ENCODE assay signal across 8 mouse cellular contexts in the genomic region with DNA sequence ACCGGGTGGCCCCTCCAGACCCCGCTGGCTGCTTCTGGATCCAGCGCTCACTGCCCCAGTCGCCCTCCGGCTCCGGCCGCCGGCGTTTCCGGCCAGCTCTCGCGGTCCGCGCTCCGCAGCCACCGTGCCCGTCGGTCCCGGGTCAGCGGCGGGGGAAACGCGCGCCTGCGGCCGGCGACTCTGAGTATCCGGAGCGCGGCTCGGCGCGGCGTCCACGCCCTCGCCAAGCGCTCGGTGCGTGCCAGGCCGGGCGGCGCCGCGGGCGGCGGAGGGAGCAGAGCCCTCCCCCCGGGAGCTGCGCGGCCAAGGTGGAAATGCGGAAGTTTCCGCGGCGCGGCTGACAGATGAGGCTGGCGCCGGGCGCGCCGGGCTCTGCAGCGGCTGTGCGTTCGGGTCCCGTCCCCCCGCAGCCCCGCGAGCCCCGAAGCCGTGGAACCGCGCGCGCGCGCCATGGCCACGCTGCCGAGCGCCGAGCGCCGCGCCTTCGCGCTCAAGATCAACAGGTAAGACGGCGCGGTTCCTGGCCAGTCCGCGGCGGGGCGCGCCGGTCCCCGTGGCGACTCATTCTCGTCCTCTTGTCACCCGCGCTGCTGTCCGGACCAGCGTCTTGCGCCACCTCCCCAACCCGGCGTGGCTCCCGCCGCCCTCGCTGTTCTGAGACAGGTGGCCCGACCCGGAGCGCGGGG. TPM values are rescaled to one million over a fixed set of nuclear protein-coding genes. Genes with fewer than 3 reads are reported as not detected.
DNase-seq lines count a peak whose midpoint lies in the region; ATAC-seq and TF ChIP-seq lines count a peak whose summit lies in the region.

A gene (plus strand): TSS at position 334 of the 686 bp plus-strand sequence.

- peak within 1 kb of the TSS; percentile 66 for H3K9ac ChIP-seq in embryonic facial prominence, embryonic 14.5 days (ENCODE audit: low read depth, low read length)
- peak within 1 kb of the TSS; percentile 50 for H3K9ac ChIP-seq in limb, embryonic 15.5 days
- peak within 1 kb of the TSS; percentile 34 for H3K9ac ChIP-seq in midbrain, embryonic 15.5 days

- no peak within 1 kb of the TSS for H3K27ac ChIP-seq in cerebellum, adult 2 months (ENCODE audit: insufficient read depth, low read length)
- H3K27ac ChIP-seq in embryonic facial prominence, embryonic 14.5 days (replicated peaks; ENCODE audit: low read depth, low read length), result no peak within 1 kb of the TSS
- 0 out of 2 replicates have a peak within 1 kb of the TSS, but pooled peaks have one; percentile 43 for H3K27ac ChIP-seq in limb, embryonic 15.5 days
- no peak within 1 kb of the TSS for H3K27ac ChIP-seq in midbrain, embryonic 15.5 days
- H3K27ac ChIP-seq in spleen, adult 2 months (ENCODE audit: insufficient read depth, low read length), result peak within 1 kb of the TSS; percentile 81

- no peak within 1 kb of the TSS for H3K4me3 ChIP-seq in cerebellum, adult 2 months (replicated peaks; ENCODE audit: insufficient read depth, low read depth, low read length)
- peak within 1 kb of the TSS; percentile 67 for H3K4me3 ChIP-seq in embryonic facial prominence, embryonic 14.5 days (ENCODE audit: low read depth, low read length)
- peak within 1 kb of the TSS; percentile 69 for H3K4me3 ChIP-seq in limb, embryonic 15.5 days
- peak within 1 kb of the TSS; percentile 70 for H3K4me3 ChIP-seq in midbrain, embryonic 15.5 days
- H3K4me3 ChIP-seq in spleen, adult 2 months (ENCODE audit: extremely low read depth, insufficient read depth, insufficient read length), result peak within 1 kb of the TSS; percentile 75

- DNase-seq in cerebellum, adult 2 months, result peak; percentile 31 to 37
- DNase-seq in cerebellum, adult 8-10 months, result no peak
- DNase-seq in embryonic facial prominence, embryonic 14.5 days (ENCODE audit: low spot score), result peak; percentile 62
- DNase-seq in heart, adult 9 months (ENCODE audit: low spot score in 2 of 2), result peak; percentile 67 to 72
- DNase-seq in kidney, adult 8-10 months, result peak; percentile 77 to 80
- peak; percentile 28 to 70 for DNase-seq in spleen, adult 2 months (ENCODE audit: low read depth in 1 of 2, low spot score in 2 of 2)

- H3K27me3 ChIP-seq in cerebellum, adult 2 months (ENCODE audit: control insufficient read depth, insufficient read depth, low read length), result no peaks in the 10 kb centered on the region; the same call in 1 of the 2 replicates
- H3K27me3 ChIP-seq in embryonic facial prominence, embryonic 14.5 days (replicated peaks; ENCODE audit: control insufficient read depth, insufficient read depth, low read length), result peaks cover 66% of the 10 kb centered on the region
- peaks cover 40% of the 10 kb centered on the region for H3K27me3 ChIP-seq in limb, embryonic 15.5 days
- peaks cover 60% of the 10 kb centered on the region for H3K27me3 ChIP-seq in midbrain, embryonic 15.5 days (replicated peaks)
- no peaks in the 10 kb centered on the region; the same call in 1 of the 2 replicates for H3K27me3 ChIP-seq in spleen, adult 2 months (ENCODE audit: control insufficient read depth, insufficient read depth, low read length)

- peak within 1 kb of the TSS; percentile 98 for H3K4me2 ChIP-seq in embryonic facial prominence, embryonic 14.5 days (ENCODE audit: low read depth, low read length)
- peak within 1 kb of the TSS; percentile 97 for H3K4me2 ChIP-seq in limb, embryonic 15.5 days
- H3K4me2 ChIP-seq in midbrain, embryonic 15.5 days, result peak within 1 kb of the TSS; percentile 100

- no peaks in the 10 kb centered on the region for H3K36me3 ChIP-seq in embryonic facial prominence, embryonic 14.5 days (ENCODE audit: control insufficient read depth, insufficient read depth, low read length)
- no peaks in the 10 kb centered on the region for H3K36me3 ChIP-seq in limb, embryonic 15.5 days
- no peaks in the 10 kb centered on the region for H3K36me3 ChIP-seq in midbrain, embryonic 15.5 days (replicated peaks)
- H3K36me3 ChIP-seq in spleen, adult 2 months (ENCODE audit: control insufficient read depth, insufficient read depth, low read length), result no peaks in the 10 kb centered on the region

- H3K4me1 ChIP-seq in cerebellum, adult 2 months (ENCODE audit: control insufficient read depth, insufficient read depth, low read length), result no peaks in the 10 kb centered on the region
- no peaks in the 10 kb centered on the region for H3K4me1 ChIP-seq in embryonic facial prominence, embryonic 14.5 days (ENCODE audit: control insufficient read depth, insufficient read depth, low read length)
- peaks cover 14% of the 10 kb centered on the region for H3K4me1 ChIP-seq in limb, embryonic 15.5 days
- peaks cover 13% of the 10 kb centered on the region for H3K4me1 ChIP-seq in midbrain, embryonic 15.5 days
- peaks cover 12% of the 10 kb centered on the region for H3K4me1 ChIP-seq in spleen, adult 2 months (ENCODE audit: control insufficient read depth, insufficient read depth, insufficient read length)

- no peak for TF ChIP-seq CTCF in cerebellum, adult 2 months (IDR thresholded peaks at IDR 0.05; ENCODE audit: borderline replicate concordance, insufficient read depth, low read depth, low read length)
- 0 out of 2 replicates have a peak, but pooled peaks have one; percentile 6 for TF ChIP-seq CTCF in spleen, adult 2 months (IDR thresholded peaks at IDR 0.05; ENCODE audit: extremely low read depth, insufficient read depth, insufficient read length, insufficient replicate concordance)

- no peak for TF ChIP-seq POLR2A in cerebellum, adult 2 months (IDR thresholded peaks at IDR 0.05; ENCODE audit: borderline replicate concordance, insufficient read depth, low read length)
- peak; percentile 28 for TF ChIP-seq POLR2A in spleen, adult 2 months (IDR thresholded peaks at IDR 0.05; ENCODE audit: low read depth, low read length)

- under 1% methylated on average over 109 of the region's 109 CpGs for WGBS in cerebellum, adult 2 months
- 1% methylated on average over 16 of the region's 109 CpGs for WGBS in embryonic facial prominence, embryonic 14.5 days
- under 1% methylated on average over 88 of the region's 109 CpGs for WGBS in limb, embryonic 15.5 days
- WGBS in midbrain, embryonic 15.5 days, result under 1% methylated on average over 102 of the region's 109 CpGs
- under 1% methylated on average over 103 of the region's 109 CpGs for WGBS in spleen, adult 2 months

- ATAC-seq in embryonic facial prominence, embryonic 14.5 days (ENCODE audit: low read depth), result peak; percentile 67; the same call in 1 of the 2 replicates
- ATAC-seq in limb, embryonic 15.5 days (ENCODE audit: insufficient number of reproducible peaks, low FRiP score, low TSS enrichment, low read depth), result peak; percentile 58; the same call in 1 of the 2 replicates
- peak; percentile 69 for ATAC-seq in midbrain, embryonic 15.5 days (replicated peaks)

- no peaks in the 10 kb centered on the region for H3K9me3 ChIP-seq in embryonic facial prominence, embryonic 14.5 days (ENCODE audit: control insufficient read depth, low read length)
- H3K9me3 ChIP-seq in limb, embryonic 15.5 days, result no peaks in the 10 kb centered on the region
- no peaks in the 10 kb centered on the region for H3K9me3 ChIP-seq in midbrain, embryonic 15.5 days

RNA-seq across cellular contexts. Expression of the gene that starts here (rescaled TPM):
- 0.67 and 0.72 TPM in 2 replicates for polyA plus RNA-seq in cerebellum, adult 2 months (2012; rRNA removed)
- polyA plus RNA-seq in embryonic facial prominence, embryonic 14.5 days (2014; fragmentation: Nextera tagmentation; extraction: Ambion mirVana), result 4.4 and 5.6 TPM in 2 replicates
- polyA plus RNA-seq in limb, embryonic 15.5 days (2015; fragmentation: Nextera tagmentation; extraction: Ambion mirVana), result 6.2 and 6.6 TPM in 2 replicates
- polyA plus RNA-seq in midbrain, embryonic 15.5 days (2015; fragmentation: Nextera tagmentation; extraction: Ambion mirVana), result 0.59 and 0.70 TPM in 2 replicates
- 36.6 and 47.5 TPM in 2 replicates for polyA plus RNA-seq in spleen, adult 2 months (2012; rRNA removed)

Comparison
In these comparisons a context has a peak if more than half of its experiments do, and no peak if none do; other contexts are left out.
1. Peak in DNase-seq in cerebellum, adult 2 months; RNA of the gene not detected or under 1 TPM.
2. Peak in ATAC-seq, H3K4me3 ChIP-seq, H3K9ac ChIP-seq and H3K4me2 ChIP-seq in midbrain, embryonic 15.5 days; RNA of the gene not detected or under 1 TPM.
3. H3K27ac ChIP-seq: peak in limb, embryonic 15.5 days (single experiment) and spleen, adult 2 months (single experiment); none in cerebellum, adult 2 months (single experiment), embryonic facial prominence, embryonic 14.5 days (single experiment) and midbrain, embryonic 15.5 days (single experiment).
4. Peak in every context shown above with its lines, with median percentiles within 50 percentile points of each other: ATAC-seq, H3K4me2 ChIP-seq and H3K9ac ChIP-seq.